Mouse (Mus musculus) forelimb bud, embryonic 11.5 days (tissue): Measurements from ENCODE around the gene Gm9970.

ENCODE experiments used
- DNase-seq: peaks from one replicate; pipeline ENCODE4 v3.0.0-alpha.2; 2012; ENCODE audit warnings: low read depth, low spot score

Gm9970 gene

GRCm38 (mm10) chr5:31195671-31196070 lies 45.4 kb downstream of the Gm9970 start:
- no peak for DNase-seq

- no peak for DNase-seq
Measured at GRCm38 (mm10) chr5:31194486-31195485, 46.2 kb downstream of the Gm9970 start.

GRCm38 (mm10) chr5:31193631-31194281 lies 47.3 kb downstream of the Gm9970 start:
- peak; percentile 12 for DNase-seq

GRCm38 (mm10) chr5:31192939-31193630 lies 47.9 kb downstream of the Gm9970 start, which contains the start of the genes Snx17 and Eif2b4:
Gene Snx17, plus strand, starts transcription at chr5:31193227.
Gene Eif2b4, minus strand, starts transcription at chr5:31193430.
- peak; percentile 99 for DNase-seq

- DNase-seq, result peak; percentile 61
Measured at GRCm38 (mm10) chr5:31192045-31192938, 48.7 kb downstream of the Gm9970 start.
